Mouse (Mus musculus): Measurements from ENCODE around the gene Gm1113. TPM values are rescaled to one million over a fixed set of nuclear protein-coding genes. Genes with fewer than 3 reads are reported as not detected.

Gene Gm1113
- polyA plus RNA-seq, 1 experiment from 2014 or later = not detected

DNA sequence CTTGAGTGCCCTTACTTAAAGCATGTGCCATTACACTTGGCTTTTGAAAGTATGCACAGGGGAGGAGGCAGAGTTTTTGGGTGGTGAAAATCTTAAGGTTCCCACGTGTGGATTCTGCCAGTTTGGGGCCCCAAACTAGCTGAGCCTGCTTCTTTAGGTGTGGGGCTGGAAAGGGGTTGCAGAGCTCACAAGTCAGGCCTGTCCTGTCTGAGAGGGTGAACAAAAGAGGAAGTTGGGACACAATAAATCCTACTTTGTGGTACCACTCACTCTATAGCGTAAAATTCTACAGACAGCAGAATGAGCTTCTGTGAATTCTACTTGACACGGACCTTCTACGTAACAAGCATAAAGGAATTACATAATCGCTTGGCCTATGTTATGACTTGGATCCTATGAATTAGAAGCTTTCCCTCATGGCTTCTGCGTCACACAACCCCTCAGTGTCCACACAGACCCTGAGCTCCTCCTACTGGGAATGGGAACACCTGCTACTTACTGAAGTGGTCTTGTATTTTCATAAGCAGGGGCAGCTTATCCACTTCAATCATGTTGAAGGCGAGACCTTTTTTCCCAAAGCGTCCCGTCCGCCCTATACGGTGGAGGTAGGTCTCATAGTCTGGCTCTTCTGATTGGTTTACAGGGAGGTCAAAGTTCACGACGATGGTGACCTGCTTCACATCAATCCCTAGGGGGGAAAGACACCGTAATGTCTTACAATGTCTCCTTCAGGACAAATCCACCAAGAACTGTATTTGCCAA lies 25.2 kb upstream of the Gm1113 start:
- Histone ChIP-seq H3K4me1 (0 out of 2 replicates have a peak, but pooled peaks cover 3% of the 10 kb centered on the region), H3K27ac (replicated peaks) (no peak overlapping the region), H3K9me3 (no peaks in the 10 kb centered on the region), H3K36me3 (peaks cover 4% of the 10 kb centered on the region; the same call in 1 of the 2 replicates), H3K9ac (replicated peaks) (no peak overlapping the region), H3K4me2 (replicated peaks) (no peak overlapping the region), H3K27me3 (peaks cover 5% of the 10 kb centered on the region; the same call in 1 of the 2 replicates), H3K4me3 (no peak overlapping the region)
- peak; percentile 41; the same call in 1 of the 2 replicates for ATAC-seq (ENCODE audit: low FRiP score, low read depth)
- 75% methylated on average over 14 of the region's 14 CpGs for whole genome bisulfite sequencing

- H3K9me3 ChIP-seq = no peaks in the 10 kb centered on the region
- no peak overlapping the region for H3K9ac ChIP-seq (replicated peaks)
- H3K36me3 ChIP-seq = peaks cover 4% of the 10 kb centered on the region; the same call in 1 of the 2 replicates
- no peak for ATAC-seq (ENCODE audit: low FRiP score, low read depth)
- 70% methylated on average over 6 of the region's 6 CpGs for WGBS
- no peak overlapping the region for H3K4me2 ChIP-seq (replicated peaks)
- no peak overlapping the region for H3K4me3 ChIP-seq
- H3K4me1 ChIP-seq = 0 out of 2 replicates have a peak, but pooled peaks cover 3% of the 10 kb centered on the region
- H3K27me3 ChIP-seq = peaks cover 5% of the 10 kb centered on the region; the same call in 1 of the 2 replicates
- no peak overlapping the region for H3K27ac ChIP-seq (replicated peaks)
These were observed 23.9 kb upstream of the Gm1113 start for GRCm38 (mm10) chr9:35541941-35542340.

- 7% methylated on average over 6 of the region's 6 CpGs for WGBS
These were observed 23.4 kb upstream of the Gm1113 start for GRCm38 (mm10) chr9:35541488-35541887.

DNA sequence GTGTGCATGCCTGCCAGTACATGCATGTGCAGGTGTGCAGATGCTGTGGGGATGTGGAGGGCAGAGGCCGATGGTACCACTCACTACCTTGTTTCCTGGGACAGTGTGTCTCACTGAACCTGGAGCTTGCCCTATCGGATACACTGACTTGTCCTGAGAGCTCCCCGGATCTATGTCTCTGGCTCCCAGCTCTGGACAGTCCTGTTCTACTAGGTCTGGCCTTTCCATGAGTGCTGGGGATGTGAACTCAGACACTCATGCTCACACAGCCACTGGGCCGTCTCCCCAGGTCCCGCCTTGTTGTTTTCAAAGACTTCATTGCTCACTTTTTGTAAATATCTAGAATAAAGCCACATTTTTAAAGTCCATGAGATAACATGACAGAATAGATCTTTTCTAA lies 23.0 kb upstream of the Gm1113 start:
- Histone ChIP-seq H3K36me3 (peaks cover 4% of the 10 kb centered on the region; the same call in 1 of the 2 replicates), H3K9me3 (no peaks in the 10 kb centered on the region), H3K9ac (replicated peaks) (no peak overlapping the region), H3K27ac (replicated peaks) (no peak overlapping the region), H3K4me2 (replicated peaks) (no peak overlapping the region), H3K4me1 (0 out of 2 replicates have a peak, but pooled peaks cover 3% of the 10 kb centered on the region), H3K4me3 (no peak overlapping the region), H3K27me3 (peaks cover 5% of the 10 kb centered on the region; the same call in 1 of the 2 replicates)
- WGBS = 85% methylated on average over 5 of the region's 5 CpGs
- no peak for ATAC-seq (ENCODE audit: low FRiP score, low read depth)

More at GRCm38 (mm10) chr9:35541488-35541887, 23.4 kb upstream of the Gm1113 start:
- Histone ChIP-seq H3K36me3 (peaks cover 4% of the 10 kb centered on the region; the same call in 1 of the 2 replicates), H3K4me1 (0 out of 2 replicates have a peak, but pooled peaks cover 3% of the 10 kb centered on the region), H3K27me3 (peaks cover 5% of the 10 kb centered on the region; the same call in 1 of the 2 replicates), H3K4me2 (replicated peaks) (no peak overlapping the region), H3K27ac (replicated peaks) (no peak overlapping the region), H3K4me3 (no peak overlapping the region), H3K9me3 (no peaks in the 10 kb centered on the region), H3K9ac (replicated peaks) (no peak overlapping the region)
- peak; percentile 81 for ATAC-seq (ENCODE audit: low FRiP score, low read depth)

- Histone ChIP-seq H3K27me3 (peaks cover 5% of the 10 kb centered on the region; the same call in 1 of the 2 replicates), H3K4me3 (no peak overlapping the region), H3K27ac (replicated peaks) (no peak overlapping the region), H3K4me2 (replicated peaks) (no peak overlapping the region), H3K4me1 (0 out of 2 replicates have a peak, but pooled peaks cover 3% of the 10 kb centered on the region), H3K9me3 (no peaks in the 10 kb centered on the region), H3K36me3 (peaks cover 4% of the 10 kb centered on the region; the same call in 1 of the 2 replicates), H3K9ac (replicated peaks) (no peak overlapping the region)
- WGBS = 80% methylated on average over 13 of the region's 13 CpGs
- ATAC-seq (ENCODE audit: low FRiP score, low read depth) = no peak
These were observed 21.1 kb upstream of the Gm1113 start for GRCm38 (mm10) chr9:35539001-35539750.

DNA sequence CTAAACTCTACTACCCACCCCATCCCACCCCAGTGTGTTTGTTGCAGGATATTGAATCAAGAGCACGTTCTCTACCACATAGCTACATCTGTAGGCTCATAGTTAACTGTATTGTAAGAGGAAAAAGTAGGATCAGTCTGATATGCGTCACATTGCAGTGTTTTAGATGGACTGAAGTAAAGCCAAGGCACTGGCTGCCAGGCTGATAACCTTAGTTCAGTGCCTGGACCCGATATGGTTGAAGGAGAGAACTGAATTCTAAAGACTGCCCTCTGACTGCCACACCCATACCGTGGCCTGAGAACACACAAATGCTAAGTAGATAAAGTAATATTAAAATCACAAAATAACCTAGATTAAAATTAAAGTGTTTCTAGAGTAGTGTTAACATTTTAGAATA lies 17.8 kb upstream of the Gm1113 start:
- no peaks in the 10 kb centered on the region for H3K36me3 ChIP-seq
- H3K4me1 ChIP-seq = 0 out of 2 replicates have a peak, but pooled peaks cover 3% of the 10 kb centered on the region
- no peak for ATAC-seq (ENCODE audit: low FRiP score, low read depth)
- no peak overlapping the region for H3K9ac ChIP-seq (replicated peaks)
- H3K27ac ChIP-seq (replicated peaks) = no peak overlapping the region
- H3K27me3 ChIP-seq = peaks cover 5% of the 10 kb centered on the region; the same call in 1 of the 2 replicates
- no peak overlapping the region for H3K4me3 ChIP-seq
- no peak overlapping the region for H3K4me2 ChIP-seq (replicated peaks)
- H3K9me3 ChIP-seq = no peaks in the 10 kb centered on the region
- WGBS = 77% methylated on average over 4 of the region's 4 CpGs

- H3K9me3 ChIP-seq = no peaks in the 10 kb centered on the region
- H3K4me3 ChIP-seq = no peak overlapping the region
- 0 out of 2 replicates have a peak, but pooled peaks cover 3% of the 10 kb centered on the region for H3K4me1 ChIP-seq
- H3K36me3 ChIP-seq = no peaks in the 10 kb centered on the region
- no peak overlapping the region for H3K4me2 ChIP-seq (replicated peaks)
- WGBS = 10% methylated on average over 2 of the region's 2 CpGs
- no peak overlapping the region for H3K9ac ChIP-seq (replicated peaks)
- peak; percentile 92 for ATAC-seq (ENCODE audit: low FRiP score, low read depth)
- no peak overlapping the region for H3K27ac ChIP-seq (replicated peaks)
- peaks cover 4% of the 10 kb centered on the region; the same call in 1 of the 2 replicates for H3K27me3 ChIP-seq
These were observed 17.0 kb upstream of the Gm1113 start for GRCm38 (mm10) chr9:35535110-35535509.

DNA sequence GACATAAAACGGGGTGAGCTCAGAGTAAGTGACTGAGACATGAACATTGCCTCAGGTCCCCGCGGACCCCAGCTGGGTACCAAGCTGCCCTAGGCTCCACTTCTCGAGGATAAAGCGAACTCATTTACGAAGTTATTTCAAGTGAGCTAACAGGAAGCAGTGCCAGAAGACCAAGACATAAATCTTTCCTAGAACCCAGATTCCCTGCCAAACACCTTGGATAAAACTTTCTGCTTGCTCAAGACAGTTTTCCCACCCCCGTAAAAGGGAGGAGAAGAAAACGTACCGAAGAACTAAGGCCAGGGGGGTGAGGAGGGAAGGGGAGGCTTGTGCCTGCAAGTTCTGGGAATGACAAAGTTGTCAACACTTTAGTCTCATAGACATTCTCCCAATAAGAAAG lies 15.2 kb upstream of the Gm1113 start:
- H3K9me3 ChIP-seq = no peaks in the 10 kb centered on the region
- no peak overlapping the region for H3K4me3 ChIP-seq
- H3K4me2 ChIP-seq (replicated peaks) = no peak overlapping the region
- H3K36me3 ChIP-seq = no peaks in the 10 kb centered on the region
- H3K27ac ChIP-seq (replicated peaks) = no peak overlapping the region
- H3K4me1 ChIP-seq = no peaks in the 10 kb centered on the region
- H3K27me3 ChIP-seq = no peaks in the 10 kb centered on the region; the same call in 1 of the 2 replicates
- WGBS = 86% methylated on average over 9 of the region's 9 CpGs
- H3K9ac ChIP-seq (replicated peaks) = no peak overlapping the region
- no peak for ATAC-seq (ENCODE audit: low FRiP score, low read depth)

DNA sequence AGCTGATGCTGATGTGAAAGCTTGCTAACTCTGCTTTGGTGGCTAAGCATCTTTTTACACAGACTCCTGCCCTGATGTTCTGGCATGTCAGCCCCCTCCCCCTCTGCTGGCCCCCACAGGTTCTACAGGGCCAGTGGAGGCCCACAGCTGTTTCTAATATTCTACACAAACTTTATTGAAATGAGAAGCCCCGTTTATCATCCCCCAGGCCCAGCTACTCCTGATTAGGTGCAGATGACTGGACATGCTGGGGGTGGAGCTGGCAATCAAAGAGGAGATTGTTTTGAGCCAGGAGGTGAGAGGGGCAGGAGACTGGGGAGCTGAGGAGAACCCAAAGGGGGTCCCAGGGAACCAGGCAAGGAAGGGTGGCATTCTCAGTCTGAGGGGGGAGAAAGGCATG lies 11.7 kb upstream of the Gm1113 start:
- no peak overlapping the region for H3K27ac ChIP-seq (replicated peaks)
- H3K36me3 ChIP-seq = no peaks in the 10 kb centered on the region
- H3K9me3 ChIP-seq = no peaks in the 10 kb centered on the region
- H3K27me3 ChIP-seq = no peaks in the 10 kb centered on the region; the same call in 1 of the 2 replicates
- H3K4me2 ChIP-seq (replicated peaks) = no peak overlapping the region
- H3K4me1 ChIP-seq = no peaks in the 10 kb centered on the region
- H3K4me3 ChIP-seq = no peak overlapping the region
- no peak for ATAC-seq (ENCODE audit: low FRiP score, low read depth)
- H3K9ac ChIP-seq (replicated peaks) = no peak overlapping the region
- 27% methylated on average over 1 of the region's 1 CpGs for WGBS

GRCm38 (mm10) chr9:35529141-35529540 lies 11.1 kb upstream of the Gm1113 start:
- Histone ChIP-seq H3K4me2 (replicated peaks) (no peak overlapping the region), H3K36me3 (no peaks in the 10 kb centered on the region), H3K9ac (replicated peaks) (no peak overlapping the region), H3K27ac (replicated peaks) (no peak overlapping the region), H3K4me1 (peaks cover under 1% of the 10 kb centered on the region; the same call in 1 of the 2 replicates), H3K27me3 (no peaks in the 10 kb centered on the region; the same call in 1 of the 2 replicates), H3K9me3 (no peaks in the 10 kb centered on the region), H3K4me3 (no peak overlapping the region)
- 71% methylated on average over 3 of the region's 3 CpGs for WGBS
- ATAC-seq (ENCODE audit: low FRiP score, low read depth) = no peak

DNA sequence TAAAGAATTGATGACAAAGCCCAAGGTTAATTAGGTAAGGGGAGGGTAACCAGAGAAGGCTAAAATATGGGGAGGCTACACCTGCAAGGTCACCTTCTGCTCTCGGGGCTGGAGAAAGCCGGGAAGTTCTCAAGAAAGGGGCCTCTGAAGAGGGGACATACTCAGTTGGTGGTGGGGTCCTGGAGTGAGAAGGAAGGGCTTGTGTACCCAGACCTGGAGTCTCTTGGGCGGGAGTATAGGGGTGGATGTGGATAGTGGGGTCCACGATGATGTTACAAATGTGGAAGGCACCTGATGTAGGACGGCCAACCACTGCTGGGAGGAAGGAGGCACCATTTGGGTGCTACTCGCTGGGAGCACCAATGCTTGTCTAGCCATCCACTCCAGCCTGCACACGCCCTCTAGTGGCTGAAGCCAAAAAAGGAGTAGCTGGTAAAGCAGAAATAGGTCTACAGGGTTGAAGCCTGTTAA lies 5.9 kb upstream of the Gm1113 start:
- ATAC-seq (ENCODE audit: low FRiP score, low read depth) = peak; percentile 78
- Histone ChIP-seq H3K4me3 (no peak overlapping the region), H3K27ac (replicated peaks) (no peak overlapping the region), H3K27me3 (no peaks in the 10 kb centered on the region), H3K4me2 (replicated peaks) (peak overlapping the region; percentile 25; the same call in 1 of the 2 replicates), H3K9me3 (no peaks in the 10 kb centered on the region), H3K9ac (replicated peaks) (no peak overlapping the region), H3K36me3 (no peaks in the 10 kb centered on the region), H3K4me1 (peaks cover 12% of the 10 kb centered on the region)
- WGBS = 24% methylated on average over 7 of the region's 7 CpGs
